Mouse (Mus musculus): ENCODE results near the gene Fam222a. TPM values are rescaled to one million over a fixed set of nuclear protein-coding genes. Genes with fewer than 3 reads are reported as not detected.
A peak's percentile ranks its signal among the peaks of the same experiment; 100 is the strongest.

The Fam222a gene
- 0.34 and 9.8 TPM in 2 replicates for polyA plus RNA-seq (2012; ENCODE audit: insufficient read depth, low replicate concordance)

DNA sequence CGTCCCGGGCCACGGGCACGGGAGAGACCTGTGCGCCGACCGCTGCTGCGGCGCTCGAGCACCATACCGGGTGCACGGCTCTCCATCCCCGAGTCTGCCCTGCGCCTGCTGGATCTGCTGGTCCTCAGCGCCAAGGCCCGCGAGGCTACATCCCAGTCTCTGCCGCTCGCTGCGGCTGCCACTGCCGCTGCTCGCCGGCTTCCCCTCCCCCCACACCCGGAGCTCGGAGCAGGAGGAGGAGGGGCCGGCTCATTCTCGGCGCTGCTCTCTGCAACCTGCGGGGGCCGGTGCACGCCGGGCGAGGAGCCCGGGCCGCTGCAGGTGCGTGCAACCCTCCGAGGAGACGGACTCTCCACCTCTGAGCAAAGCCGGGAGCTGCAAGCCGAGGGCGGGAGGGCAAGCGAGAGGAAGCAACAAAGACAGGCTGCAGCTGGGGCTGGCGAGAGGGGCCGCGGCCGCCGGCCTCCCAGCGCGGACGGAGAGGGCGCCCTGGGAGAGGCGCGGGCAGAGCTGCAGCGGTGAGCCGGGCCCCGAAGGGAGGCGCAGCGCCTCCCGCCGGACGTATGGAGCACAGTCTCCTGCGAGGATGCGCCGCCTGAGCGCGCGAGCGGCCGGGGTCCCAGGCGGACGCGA lies at the start of gene Fam222a:
Fam222a (plus strand) TSS at position 452 of the 633 bp plus-strand sequence.
- TF ChIP-seq GATA1 (IDR thresholded peaks at IDR 0.05; ENCODE audit: borderline replicate concordance, low read length) (no peak), FLI1 (IDR thresholded peaks at IDR 0.05; ENCODE audit: low read length) (no peak)
- Histone ChIP-seq H3K27me3 (replicated peaks) (peaks cover 89% of the 10 kb centered on the region), H3K4me1 (peaks cover 34% of the 10 kb centered on the region), H3K9me3 (peaks cover 25% of the 10 kb centered on the region), H3K4me3 (replicated peaks) (peak within 1 kb of the TSS; percentile 93), H3K36me3 (replicated peaks; ENCODE audit: low read length) (no peaks in the 10 kb centered on the region)

DNA sequence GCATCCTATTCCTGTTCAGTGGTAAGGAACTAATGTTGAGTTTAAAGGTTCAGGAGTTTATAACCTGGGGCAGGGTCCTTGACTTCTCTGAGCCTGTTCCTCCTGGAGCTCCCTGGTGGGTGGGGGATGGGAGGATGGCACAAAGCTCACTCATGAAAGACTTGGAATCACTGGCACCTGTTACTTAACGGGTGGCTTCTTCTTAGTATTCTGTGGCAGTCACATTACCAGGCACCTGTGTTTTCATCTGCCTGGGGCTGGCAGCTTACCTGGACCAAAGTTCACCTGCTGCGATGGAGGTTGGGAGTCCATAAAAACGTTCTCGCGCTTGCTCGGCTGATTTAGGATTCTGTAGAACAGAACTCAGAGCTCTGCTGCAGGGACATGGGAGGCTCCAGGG lies 39.5 kb upstream of the Fam222a start:
- no peaks in the 10 kb centered on the region for H3K4me1 ChIP-seq
- no peak overlapping the region for H3K4me3 ChIP-seq (replicated peaks)
- H3K9me3 ChIP-seq: peaks cover 11% of the 10 kb centered on the region; the same call in 1 of the 2 replicates
- H3K36me3 ChIP-seq (replicated peaks; ENCODE audit: low read length): no peaks in the 10 kb centered on the region
- no peak for TF ChIP-seq GATA1 (IDR thresholded peaks at IDR 0.05; ENCODE audit: borderline replicate concordance, low read length)
- no peak for TF ChIP-seq FLI1 (IDR thresholded peaks at IDR 0.05; ENCODE audit: low read length)
- H3K27me3 ChIP-seq (replicated peaks): peaks cover 43% of the 10 kb centered on the region

DNA sequence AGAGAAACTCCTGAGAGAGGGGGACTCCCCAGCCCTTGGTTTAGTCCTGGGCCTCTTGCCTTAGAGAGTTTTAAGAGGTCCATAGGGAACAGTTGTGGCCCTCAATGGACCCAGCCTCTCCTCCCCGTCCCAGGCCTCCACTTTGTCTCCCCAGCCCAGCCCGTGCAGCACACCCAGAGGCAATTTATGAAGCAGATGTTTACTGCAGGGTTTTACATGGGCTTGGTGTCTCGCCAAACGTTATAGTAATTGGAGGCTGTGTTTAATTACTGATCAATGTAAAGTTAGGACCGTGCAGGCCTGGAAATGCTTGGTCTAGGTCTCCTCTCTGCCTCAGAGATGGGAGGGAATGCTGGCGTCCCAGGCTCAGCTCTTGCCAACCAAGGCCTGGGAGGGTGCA lies 37.5 kb upstream of the Fam222a start:
- Histone ChIP-seq H3K9me3 (peaks cover 11% of the 10 kb centered on the region; the same call in 1 of the 2 replicates), H3K4me3 (replicated peaks) (no peak overlapping the region)

DNA sequence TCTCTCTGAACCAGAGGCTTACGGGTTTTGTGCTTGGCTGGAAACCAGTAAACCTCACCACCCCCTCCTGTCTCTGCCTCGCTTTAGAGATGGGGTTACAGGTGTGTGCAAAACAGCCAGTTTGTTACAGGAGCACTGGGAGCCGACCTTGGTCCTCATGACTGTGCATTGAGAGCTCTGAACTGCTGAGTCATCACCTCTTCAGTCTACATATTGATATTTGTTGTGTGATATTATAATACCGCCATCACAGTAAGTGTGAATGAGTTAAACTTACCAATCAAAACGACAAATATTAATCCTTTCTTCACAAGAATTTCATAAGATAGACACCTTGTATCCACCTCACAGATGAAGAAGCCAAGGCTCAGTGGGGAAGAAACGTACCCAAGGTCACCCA lies 35.8 kb upstream of the Fam222a start:
- Histone ChIP-seq H3K27me3 (replicated peaks) (peaks cover 53% of the 10 kb centered on the region), H3K4me1 (no peaks in the 10 kb centered on the region; the same call in 1 of the 2 replicates), H3K36me3 (replicated peaks; ENCODE audit: low read length) (no peaks in the 10 kb centered on the region), H3K9me3 (peaks cover 14% of the 10 kb centered on the region; the same call in 1 of the 2 replicates), H3K4me3 (replicated peaks) (no peak overlapping the region)
- TF ChIP-seq FLI1 (IDR thresholded peaks at IDR 0.05; ENCODE audit: low read length) (no peak), GATA1 (IDR thresholded peaks at IDR 0.05; ENCODE audit: borderline replicate concordance, low read length) (no peak)

More for the DNA sequence above, 37.5 kb upstream of the Fam222a start:
- H3K36me3 ChIP-seq (replicated peaks; ENCODE audit: low read length): no peaks in the 10 kb centered on the region
- no peaks in the 10 kb centered on the region for H3K4me1 ChIP-seq
- TF ChIP-seq FLI1 (IDR thresholded peaks at IDR 0.05; ENCODE audit: low read length) (no peak), GATA1 (IDR thresholded peaks at IDR 0.05; ENCODE audit: borderline replicate concordance, low read length) (no peak)
- H3K27me3 ChIP-seq (replicated peaks): peaks cover 51% of the 10 kb centered on the region

DNA sequence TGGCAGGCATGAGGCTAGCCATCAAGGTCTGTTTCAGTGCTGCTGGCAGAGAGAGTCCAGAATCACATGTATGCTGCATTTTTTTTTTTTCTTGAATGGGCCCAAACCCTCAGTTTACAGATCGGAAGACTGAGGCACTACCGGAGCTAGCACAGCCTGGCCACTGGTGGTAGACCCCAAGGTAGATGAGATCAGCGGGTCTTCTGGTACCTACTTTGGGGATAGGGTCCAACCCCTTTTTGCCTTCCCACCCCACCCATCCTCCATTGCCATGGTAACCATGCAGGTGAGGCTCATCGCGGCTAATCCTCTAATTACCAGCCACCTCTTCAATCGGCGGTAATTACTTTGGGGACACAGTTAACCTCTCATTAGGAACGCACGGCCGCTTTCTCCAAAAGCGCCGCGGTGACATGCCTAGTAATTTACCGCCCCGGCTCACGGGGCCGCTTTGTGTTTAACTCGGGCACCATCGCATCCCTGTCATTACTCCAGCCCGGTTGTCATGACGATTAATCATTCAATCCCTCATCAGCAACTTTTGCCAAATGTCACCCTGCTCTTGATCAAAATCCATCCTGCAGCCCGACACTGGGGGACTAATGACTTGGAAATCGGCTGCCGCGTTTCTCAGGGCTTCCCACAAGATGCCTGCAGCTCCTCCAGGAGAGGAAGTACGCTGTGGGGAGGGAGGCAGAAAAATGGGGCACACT lies 30.4 kb upstream of the Fam222a start:
- Histone ChIP-seq H3K27me3 (replicated peaks) (peaks cover 80% of the 10 kb centered on the region), H3K36me3 (replicated peaks; ENCODE audit: low read length) (no peaks in the 10 kb centered on the region), H3K9me3 (peaks cover 8% of the 10 kb centered on the region), H3K4me3 (replicated peaks) (peak overlapping the region; percentile 38), H3K4me1 (peaks cover 13% of the 10 kb centered on the region)
- TF ChIP-seq GATA1 (IDR thresholded peaks at IDR 0.05; ENCODE audit: borderline replicate concordance, low read length): no peak
- TF ChIP-seq FLI1 (IDR thresholded peaks at IDR 0.05; ENCODE audit: low read length): no peak

DNA sequence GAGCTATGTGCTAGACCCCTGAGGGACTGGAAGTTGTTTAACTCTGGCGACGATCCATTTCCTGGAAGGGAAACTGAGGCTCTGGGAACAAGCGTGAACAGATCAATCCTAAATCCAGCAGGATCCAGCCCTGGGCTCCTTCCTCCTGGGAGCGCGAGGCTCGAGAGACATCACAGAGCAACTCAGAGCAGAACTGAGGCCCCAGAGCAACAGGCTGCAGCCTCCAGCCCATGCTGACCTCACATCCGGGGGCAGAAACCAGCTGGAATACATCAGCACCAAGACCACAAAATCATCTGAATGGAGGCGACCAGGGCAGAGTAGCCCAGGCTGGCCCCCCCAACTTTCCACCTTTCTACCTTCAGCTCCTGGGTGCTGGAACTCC lies 29.8 kb upstream of the Fam222a start:
- H3K4me3 ChIP-seq (replicated peaks): peak overlapping the region; percentile 38
- H3K27me3 ChIP-seq (replicated peaks): peaks cover 76% of the 10 kb centered on the region
- peaks cover 13% of the 10 kb centered on the region for H3K4me1 ChIP-seq
- no peaks in the 10 kb centered on the region for H3K36me3 ChIP-seq (replicated peaks; ENCODE audit: low read length)
- TF ChIP-seq FLI1 (IDR thresholded peaks at IDR 0.05; ENCODE audit: low read length) (no peak), GATA1 (IDR thresholded peaks at IDR 0.05; ENCODE audit: borderline replicate concordance, low read length) (no peak)
- peaks cover 12% of the 10 kb centered on the region for H3K9me3 ChIP-seq

DNA sequence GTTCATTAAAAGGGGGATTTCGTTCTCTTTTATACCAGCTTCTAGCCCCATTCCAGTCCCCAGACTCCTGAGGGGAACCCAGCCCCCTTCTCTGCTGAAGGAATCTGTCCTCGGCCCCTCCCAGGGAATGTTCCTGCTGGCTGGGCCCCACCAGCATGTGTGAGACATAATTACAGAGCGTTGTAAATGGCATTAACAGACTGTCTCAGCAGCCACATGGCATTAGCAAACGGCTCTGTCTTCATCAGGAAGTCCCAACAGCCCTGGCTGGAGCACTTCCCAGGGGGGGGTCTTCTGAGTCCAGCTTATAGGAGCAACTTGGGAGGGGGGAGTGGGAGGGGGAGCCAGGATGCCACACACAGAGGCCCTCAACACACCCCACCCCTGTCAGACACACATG lies 29.1 kb upstream of the Fam222a start:
- H3K36me3 ChIP-seq (replicated peaks; ENCODE audit: low read length): no peaks in the 10 kb centered on the region
- H3K9me3 ChIP-seq: peaks cover 16% of the 10 kb centered on the region
- TF ChIP-seq GATA1 (IDR thresholded peaks at IDR 0.05; ENCODE audit: borderline replicate concordance, low read length) (no peak), FLI1 (IDR thresholded peaks at IDR 0.05; ENCODE audit: low read length) (no peak)
- peaks cover 13% of the 10 kb centered on the region for H3K4me1 ChIP-seq
- H3K27me3 ChIP-seq (replicated peaks): peaks cover 73% of the 10 kb centered on the region
- H3K4me3 ChIP-seq (replicated peaks): no peak overlapping the region

DNA sequence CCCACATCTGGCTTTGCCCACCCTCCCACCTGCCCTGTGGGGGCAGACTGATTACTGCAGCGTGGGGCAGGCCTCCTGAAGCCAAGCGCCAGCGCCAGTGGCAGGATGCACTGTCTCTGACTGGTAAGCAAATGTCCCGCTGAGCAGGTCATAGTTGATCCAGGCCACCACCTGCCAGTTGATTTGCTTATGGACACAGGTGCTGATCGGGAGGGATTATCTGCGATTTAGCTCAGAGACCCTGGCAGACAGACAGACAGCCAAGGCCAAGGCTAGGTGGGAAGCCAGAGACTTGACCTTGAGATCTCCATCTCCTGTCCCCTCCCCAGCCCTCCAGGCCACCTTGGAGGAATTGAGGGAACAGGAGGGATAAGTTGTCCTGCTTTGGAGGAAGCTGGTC lies 28.1 kb upstream of the Fam222a start:
- Histone ChIP-seq H3K4me1 (peaks cover 13% of the 10 kb centered on the region), H3K9me3 (peaks cover 24% of the 10 kb centered on the region), H3K4me3 (replicated peaks) (no peak overlapping the region), H3K27me3 (replicated peaks) (peaks cover 72% of the 10 kb centered on the region), H3K36me3 (replicated peaks; ENCODE audit: low read length) (no peaks in the 10 kb centered on the region)
- no peak for TF ChIP-seq GATA1 (IDR thresholded peaks at IDR 0.05; ENCODE audit: borderline replicate concordance, low read length)
- no peak for TF ChIP-seq FLI1 (IDR thresholded peaks at IDR 0.05; ENCODE audit: low read length)

DNA sequence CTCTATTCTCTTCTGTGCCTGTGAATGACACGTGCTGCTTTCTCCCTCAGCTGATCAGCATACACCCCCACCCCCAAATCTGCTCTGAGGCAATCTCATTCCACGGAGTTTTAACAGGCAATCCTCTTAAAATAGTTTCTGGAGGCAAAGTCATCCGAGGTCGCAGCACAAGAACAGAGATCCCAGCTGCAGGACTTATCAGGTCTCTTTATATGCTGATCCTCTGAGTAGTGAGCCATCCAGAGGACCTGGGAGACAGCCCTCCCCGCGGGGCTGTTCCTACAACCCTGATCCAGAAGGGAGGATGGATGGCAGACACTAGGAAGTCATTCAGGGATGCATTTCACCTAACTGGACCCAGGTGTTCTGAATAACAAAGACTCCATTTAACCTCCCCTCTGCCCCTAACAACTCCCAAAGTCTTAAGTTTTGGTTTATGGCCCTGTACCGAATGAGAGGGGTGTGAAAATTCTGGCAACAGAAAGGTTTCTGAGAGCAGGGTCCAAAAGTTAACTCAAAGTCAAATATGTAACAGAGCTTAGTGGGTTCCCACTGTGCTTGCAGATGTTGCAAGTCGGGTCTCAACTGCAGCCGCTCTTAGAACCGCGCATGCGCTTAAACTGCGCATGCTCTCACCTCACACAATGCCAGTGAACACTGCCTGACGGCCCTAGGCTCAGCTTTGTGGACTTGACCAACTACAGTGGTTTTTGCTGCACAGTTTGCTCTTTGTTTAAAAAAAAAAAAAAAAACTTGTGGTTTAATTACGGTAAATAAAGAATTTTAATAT lies 26.0 kb upstream of the Fam222a start:
- Histone ChIP-seq H3K9me3 (peaks cover 23% of the 10 kb centered on the region), H3K4me3 (replicated peaks) (no peak overlapping the region), H3K4me1 (peaks cover 13% of the 10 kb centered on the region), H3K27me3 (replicated peaks) (peaks cover 63% of the 10 kb centered on the region), H3K36me3 (replicated peaks; ENCODE audit: low read length) (no peaks in the 10 kb centered on the region)
- no peak for TF ChIP-seq GATA1 (IDR thresholded peaks at IDR 0.05; ENCODE audit: borderline replicate concordance, low read length)
- TF ChIP-seq FLI1 (IDR thresholded peaks at IDR 0.05; ENCODE audit: low read length): no peak

Measured in megakaryocyte, embryonic 14.5 days (primary cell).